Mouse (Mus musculus): ENCODE measurements at regions not wholly inside any gene's neighbourhood (a gene's known extent, or its start where the extent isn't known, plus 50 kb on each side); places are given as distances from the start of the nearest gene placed in this dataset.

GRCm38 (mm10) chr11:19708821-19709220, 215.4 kb upstream of the Spred2 start:
- TF ChIP-seq POLR2A (IDR thresholded peaks at IDR 0.05; ENCODE audit: extremely low read depth, insufficient read depth, low read length) (no peak), CTCF (IDR thresholded peaks at IDR 0.05; ENCODE audit: extremely low read depth, insufficient read depth, low read length) (no peak)

All from cortical plate, adult 2 months (tissue).